Mouse (Mus musculus) C2C12 (cell line): ENCODE measurements around the gene Sned1. TPM values are rescaled to one million over a fixed set of nuclear protein-coding genes. Genes with fewer than 3 reads are reported as not detected.
"Not testable (repeated sequence)": the region's sequence is repeated elsewhere in the genome, so short reads cannot be mapped to it uniquely, and the experiment has no call there.

Experiments used
- H3K27me3 ChIP-seq: one replicate; pipeline ENCODE4 v1.6.1; 2011; ENCODE audit not compliant: control insufficient read depth, insufficient read depth, insufficient read length
- H3K36me3 ChIP-seq: one replicate; pipeline ENCODE4 v1.6.1; 2011; ENCODE audit not compliant: control insufficient read depth, insufficient read depth
- H3K4me3 ChIP-seq: one replicate; pipeline ENCODE4 v1.5.1; 2011; ENCODE audit warnings: mild to moderate bottlenecking, control low read depth; ENCODE audit not compliant: poor library complexity, insufficient read depth, severe bottlenecking
- H3K79me2 ChIP-seq: one replicate; pipeline ENCODE4 v1.6.1; 2011; ENCODE audit not compliant: control insufficient read depth, insufficient read depth
- H3K79me3 ChIP-seq: one replicate; pipeline ENCODE4 v1.6.1; 2011; ENCODE audit warnings: low read depth, control low read depth
- H3ac ChIP-seq: one replicate; pipeline ENCODE3; 2011; ENCODE audit warnings: low read depth; ENCODE audit not compliant: control insufficient read depth, insufficient read length
- CEBPB ChIP-seq: IDR thresholded peaks from one replicate; pipeline ENCODE4 v1.6.1; 2011; ENCODE audit warnings: low read depth, mild to moderate bottlenecking, control low read depth, moderate library complexity
- CTCF ChIP-seq: IDR thresholded peaks from one replicate; pipeline ENCODE4 v1.5.1; 2011; ENCODE audit not compliant: control insufficient read depth, insufficient read depth, insufficient read length
- FOSL1 ChIP-seq: IDR thresholded peaks from one replicate; pipeline ENCODE4 v1.8.0; 2011; ENCODE audit warnings: mild to moderate bottlenecking, low read length; ENCODE audit not compliant: poor library complexity, insufficient read depth, severe bottlenecking
- MAX ChIP-seq: IDR thresholded peaks from one replicate; pipeline ENCODE4 v1.6.1; 2011; ENCODE audit warnings: mild to moderate bottlenecking, control low read depth
- MYOD1 ChIP-seq: IDR thresholded peaks from one replicate; pipeline ENCODE4 v1.6.1; 2011; ENCODE audit warnings: low read depth; ENCODE audit not compliant: control insufficient read depth, insufficient read length
- MYOG ChIP-seq: IDR thresholded peaks from one replicate; pipeline ENCODE4 v1.6.1; 2011; ENCODE audit not compliant: control insufficient read depth, insufficient read length; ENCODE audit errors: extremely low read depth
- USF1 ChIP-seq: IDR thresholded peaks from one replicate; pipeline ENCODE4 v1.6.1; 2011; ENCODE audit warnings: low read depth, mild to moderate bottlenecking, control low read depth, moderate library complexity
- long read RNA-seq, 2 experiments: library from polyadenylated mRNA; unstranded; transcript quantifications; one replicate each; pipeline ENCODE4 v2.0.0; 2019 to 2020
- polyA plus RNA-seq: library from polyadenylated mRNA; unstranded; fragments of >200 nt; fragmentation: generic; extraction: Trizol; gene quantifications from one replicate; pipeline ENCODE4 v1.2.1, GENCODE M21; 2012; ENCODE audit warnings: missing spikeins

Gene Sned1
- 0.18 TPM for polyA plus RNA-seq
- long read RNA-seq, experiment 1, partial matches to known transcripts: 0 of 1 reads
- long read RNA-seq, experiment 1, other reads (novel, unspliced or antisense): 1 of 1 reads
- long read RNA-seq, experiment 2, full-length matches to known transcripts: 2 of 27 reads
- long read RNA-seq, experiment 2, partial matches to known transcripts: 5 of 27 reads
- long read RNA-seq, experiment 2, other reads (novel, unspliced or antisense): 20 of 27 reads

DNA sequence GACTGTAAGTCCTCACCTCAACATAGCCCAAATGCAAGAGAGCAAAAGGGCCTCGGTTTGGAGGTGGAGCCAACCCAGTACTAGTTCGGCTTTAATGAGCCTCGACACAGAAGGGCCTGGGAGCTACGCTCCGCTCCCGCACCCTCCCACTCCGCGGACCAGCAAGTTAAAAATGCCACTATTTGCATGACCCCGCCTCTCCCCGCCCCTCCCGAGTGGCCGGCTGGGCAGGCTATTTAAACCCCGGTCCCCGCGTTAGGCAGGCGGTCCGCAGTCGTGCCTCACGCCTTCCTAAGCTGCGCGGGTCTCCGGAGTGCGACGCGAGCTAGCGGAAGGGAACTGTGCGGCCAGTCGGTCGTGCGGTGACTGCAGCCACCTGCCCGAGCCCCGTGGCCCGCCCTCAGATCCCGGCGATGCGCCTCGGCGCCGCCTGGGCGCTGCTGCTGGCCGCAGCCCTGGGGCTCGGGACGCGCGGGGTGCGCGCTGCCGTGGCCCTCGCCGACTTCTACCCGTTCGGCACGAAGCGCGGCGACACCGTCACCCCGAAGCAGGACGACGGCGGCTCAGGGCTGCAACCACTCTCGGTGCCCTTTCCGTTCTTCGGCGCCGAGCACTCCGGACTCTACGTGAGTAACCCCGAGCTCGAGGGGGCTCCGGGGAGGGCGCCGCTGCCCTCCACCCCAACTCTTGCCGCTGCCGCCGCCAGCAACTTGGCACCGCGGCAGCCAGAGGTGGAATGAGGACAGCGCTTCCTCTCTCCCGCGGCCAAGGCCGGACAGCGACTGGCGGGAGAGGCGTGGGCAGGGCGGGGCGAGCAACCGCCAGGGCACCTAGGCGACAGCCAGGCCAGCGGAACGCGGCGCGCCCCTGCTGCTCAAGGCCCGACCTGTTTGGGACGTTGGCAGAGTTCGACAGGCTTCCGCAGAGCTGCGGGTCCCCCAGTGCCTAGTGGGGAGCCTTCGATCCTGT, at the start of gene Sned1:
Gene Sned1 (plus strand): TSS at position 266 of the 969 bp plus-strand sequence.
- peaks cover 3% of the 10 kb centered on the region for H3K27me3 ChIP-seq
- peak within 1 kb of the TSS; percentile 75 for H3ac ChIP-seq
- no peaks in the 10 kb centered on the region for H3K36me3 ChIP-seq
- TF ChIP-seq MAX (peak; percentile 31), FOSL1 (no peak)
- no peaks in the 10 kb centered on the region for H3K79me3 ChIP-seq
- peak within 1 kb of the TSS; percentile 18 for H3K4me3 ChIP-seq
- no peaks in the 10 kb centered on the region for H3K79me2 ChIP-seq

GRCm38 (mm10) chr1:93190726-93191305, 44.8 kb upstream of the Sned1 start:
- Histone ChIP-seq H3ac (no peak overlapping the region), H3K79me2 (no peaks in the 10 kb centered on the region), H3K36me3 (no peaks in the 10 kb centered on the region), H3K27me3 (peaks cover 32% of the 10 kb centered on the region), H3K79me3 (no peaks in the 10 kb centered on the region), H3K4me3 (no peak overlapping the region)
- no peak for TF ChIP-seq MYOD1
- TF ChIP-seq MYOG: no peak
- no peak for TF ChIP-seq MAX
- TF ChIP-seq USF1: no peak
- TF ChIP-seq CEBPB: no peak
- no peak for TF ChIP-seq FOSL1
- no peak for TF ChIP-seq CTCF

DNA sequence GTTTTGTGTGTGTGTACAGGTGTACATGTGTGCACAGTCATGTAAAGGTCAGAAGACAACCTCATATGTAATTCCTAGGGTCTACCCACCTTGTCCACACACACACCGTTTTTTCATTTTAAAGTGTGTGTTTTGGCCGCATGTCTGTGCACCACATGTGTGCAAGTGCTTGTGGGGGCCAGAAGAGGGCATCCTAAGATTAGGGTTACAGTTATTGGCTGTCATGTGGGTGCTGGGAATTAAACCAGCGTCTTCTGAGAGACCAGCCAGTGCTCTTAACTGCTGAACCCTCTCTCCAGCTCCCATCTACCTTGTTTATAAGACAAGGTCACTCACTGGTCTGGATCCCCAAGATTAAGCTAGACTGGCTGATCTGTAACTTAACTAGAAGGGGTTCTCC, 40.7 kb upstream of the Sned1 start:
- no peak for TF ChIP-seq MAX
- H3K36me3 ChIP-seq: no peaks in the 10 kb centered on the region
- no peaks in the 10 kb centered on the region for H3K79me3 ChIP-seq
- H3K79me2 ChIP-seq: no peaks in the 10 kb centered on the region
- peaks cover 34% of the 10 kb centered on the region for H3K27me3 ChIP-seq
- no peak overlapping the region for H3ac ChIP-seq
- no peak overlapping the region for H3K4me3 ChIP-seq

- H3K79me2 ChIP-seq, H3K79me3 ChIP-seq, H3ac ChIP-seq, H3K36me3 ChIP-seq, H3K4me3 ChIP-seq: not testable (repeated sequence)
- H3K27me3 ChIP-seq: peaks cover 29% of the 10 kb centered on the region
Measured at GRCm38 (mm10) chr1:93197454-93197853, 38.2 kb upstream of the Sned1 start.

DNA sequence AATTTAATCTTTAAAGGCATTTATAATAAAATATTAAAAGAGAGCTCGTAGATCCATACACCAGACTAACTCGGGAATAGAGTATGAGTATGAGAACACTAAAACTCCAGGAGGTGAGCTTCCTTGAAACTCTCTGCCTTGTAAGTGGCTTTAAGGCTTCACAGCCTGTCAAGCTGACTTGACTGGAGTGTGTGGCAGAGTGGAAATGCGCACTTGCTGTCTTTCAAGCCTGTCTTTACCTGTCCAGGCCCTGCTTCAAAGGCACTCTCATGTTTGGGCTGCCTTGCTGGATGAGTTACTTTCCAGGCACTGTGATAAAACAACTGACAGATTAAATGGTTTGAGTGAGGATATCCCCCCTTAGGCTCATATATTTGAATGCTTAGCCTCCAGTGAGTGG, 37.7 kb upstream of the Sned1 start:
- Histone ChIP-seq H3K79me2 (no peaks in the 10 kb centered on the region), H3K4me3 (no peak overlapping the region), H3K79me3 (no peaks in the 10 kb centered on the region), H3K27me3 (peaks cover 31% of the 10 kb centered on the region), H3K36me3 (no peaks in the 10 kb centered on the region), H3ac (no peak overlapping the region)
- no peak for TF ChIP-seq MYOD1
- TF ChIP-seq FOSL1: no peak
- TF ChIP-seq CEBPB: no peak
- TF ChIP-seq USF1: no peak
- no peak for TF ChIP-seq MAX
- TF ChIP-seq MYOG: no peak
- no peak for TF ChIP-seq CTCF

DNA sequence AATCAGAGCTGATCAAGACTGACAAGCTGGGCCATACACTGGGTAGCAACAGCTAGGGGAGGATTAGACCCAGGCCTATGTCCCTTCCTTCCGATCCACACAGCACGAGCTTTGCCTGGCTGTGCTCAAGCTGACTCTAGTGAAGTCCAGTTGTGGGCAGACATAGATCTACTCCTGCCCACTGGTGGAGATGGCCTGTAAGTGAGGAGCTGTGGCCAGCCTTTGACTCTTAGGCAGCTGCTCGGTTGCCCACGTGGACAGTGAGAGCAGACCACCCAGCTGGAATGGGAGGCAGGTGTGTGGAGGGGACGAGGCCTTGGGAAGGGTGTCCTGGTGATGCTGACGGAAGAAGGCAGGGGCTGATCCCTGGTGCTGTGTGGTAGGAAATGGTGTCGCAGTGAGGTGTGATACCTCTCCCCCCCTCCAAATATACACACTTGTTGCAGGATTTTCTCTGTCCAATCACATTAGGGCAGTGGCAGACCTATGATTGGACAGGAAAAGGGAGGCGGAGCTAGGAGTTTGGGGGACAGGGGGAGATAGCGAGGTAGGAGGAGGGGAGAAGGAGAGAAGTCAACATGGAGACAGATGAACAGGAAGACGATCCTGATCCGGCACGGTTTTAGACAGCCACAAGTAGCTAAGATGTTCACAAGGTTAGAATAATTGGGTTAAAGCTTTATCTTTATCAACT, 29.2 kb upstream of the Sned1 start:
- no peak for TF ChIP-seq MYOD1
- TF ChIP-seq FOSL1: no peak
- no peak for TF ChIP-seq USF1
- no peak for TF ChIP-seq MAX
- TF ChIP-seq MYOG: no peak
- no peak for TF ChIP-seq CTCF
- TF ChIP-seq CEBPB: no peak
- H3K36me3 ChIP-seq: no peaks in the 10 kb centered on the region
- H3K79me3 ChIP-seq: no peaks in the 10 kb centered on the region
- H3K27me3 ChIP-seq: peaks cover 39% of the 10 kb centered on the region
- H3ac ChIP-seq: no peak overlapping the region
- H3K79me2 ChIP-seq: no peaks in the 10 kb centered on the region
- H3K4me3 ChIP-seq: no peak overlapping the region
